Mouse (Mus musculus) spleen, postnatal 36 days (tissue): ENCODE measurements at regions not wholly inside any gene's neighbourhood (a gene's known extent, or its start where the extent isn't known, plus 50 kb on each side); places are given as distances from the start of the nearest gene placed in this dataset.
A peak's percentile ranks its signal among the peaks of the same experiment; 100 is the strongest.

Experiments used
- DNase-seq, 2 experiments: peaks; one replicate each; pipeline ENCODE4 v3.0.0; 2022; ENCODE audit warnings: low spot score in 2 of 2, mixed read lengths in 1 of 2

DNA sequence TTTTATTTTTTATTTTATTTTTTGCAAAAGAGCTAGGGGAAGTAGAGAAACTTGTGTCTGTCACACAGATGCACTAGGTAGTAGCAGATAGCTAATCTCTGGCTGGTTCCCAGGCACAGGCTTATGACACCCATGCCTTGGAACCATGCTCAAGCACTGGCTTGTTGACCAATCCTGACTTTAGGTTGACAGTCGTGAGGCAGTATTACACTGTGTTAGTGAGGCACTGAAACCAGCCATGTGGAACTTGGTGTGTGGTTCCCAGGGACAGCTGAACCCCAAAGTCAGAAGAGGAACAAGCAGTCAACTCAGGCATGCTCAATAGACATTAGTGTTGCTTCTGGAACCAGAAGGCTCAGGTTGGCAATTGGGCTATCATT lies 601.1 kb upstream of the Nox3 start:
- peak; percentile 4 to 7 for DNase-seq

DNA sequence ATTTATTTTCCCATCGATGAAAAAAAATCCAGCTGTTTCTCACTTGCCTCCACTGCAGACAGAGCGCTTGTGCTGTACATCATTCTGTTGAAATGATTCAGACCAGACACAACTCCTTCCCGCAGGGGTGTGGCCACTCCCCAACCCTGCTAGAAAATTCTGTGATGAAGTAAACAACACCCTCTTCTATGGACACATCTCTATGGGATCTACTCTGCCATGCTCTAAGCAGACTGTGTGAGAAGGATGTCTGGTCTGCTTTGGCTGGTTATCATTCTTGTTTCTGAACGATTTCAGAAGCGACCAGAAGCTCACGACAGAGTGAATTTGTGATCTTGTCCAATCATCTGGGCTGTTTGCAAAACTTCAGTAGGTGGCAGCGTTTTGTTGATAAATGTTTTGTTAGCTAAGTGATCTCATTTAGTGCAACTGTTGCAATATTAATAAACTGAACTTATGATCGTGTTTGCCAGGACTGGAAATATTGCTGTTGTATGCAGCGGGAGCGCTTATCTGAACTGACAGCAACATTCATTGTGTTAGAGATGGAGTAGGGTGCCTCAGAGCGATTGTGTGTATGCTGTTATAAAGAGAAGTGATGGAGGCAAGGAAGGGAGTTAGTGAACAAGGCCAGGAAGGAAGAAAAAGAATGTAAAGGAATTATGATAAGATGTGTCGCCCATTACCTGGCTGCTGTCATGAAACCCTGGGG lies 605.2 kb upstream of the Nox3 start:
- no peak for DNase-seq

DNA sequence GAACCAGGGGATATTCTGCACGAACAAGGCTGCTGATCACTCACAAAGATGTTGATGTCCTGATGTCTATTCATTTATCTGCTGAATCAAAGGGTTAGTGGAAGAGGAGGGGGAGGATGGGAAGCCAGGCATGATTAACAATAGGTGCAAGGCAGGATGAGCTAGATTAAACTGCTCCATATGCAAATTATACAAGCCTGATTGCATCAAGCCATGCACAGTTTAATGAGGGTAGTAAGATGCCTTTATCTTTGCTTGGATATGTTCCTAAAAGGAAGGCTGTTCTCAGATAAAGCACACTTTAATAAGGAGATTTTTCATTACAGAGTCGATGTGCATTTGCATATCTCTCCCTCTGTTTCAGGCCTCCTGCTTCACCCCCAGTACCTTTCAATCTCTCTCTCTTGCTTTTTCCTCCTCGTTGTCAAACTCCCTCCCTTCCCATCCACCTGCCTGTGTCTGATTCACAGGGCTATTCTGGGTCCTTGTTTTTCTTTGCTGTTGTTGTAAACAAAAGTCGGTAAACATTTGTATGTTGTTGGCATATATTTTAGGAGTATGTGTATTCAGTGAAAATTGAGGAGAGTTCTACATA lies 615.8 kb upstream of the Nox3 start:
- no peak for DNase-seq

DNA sequence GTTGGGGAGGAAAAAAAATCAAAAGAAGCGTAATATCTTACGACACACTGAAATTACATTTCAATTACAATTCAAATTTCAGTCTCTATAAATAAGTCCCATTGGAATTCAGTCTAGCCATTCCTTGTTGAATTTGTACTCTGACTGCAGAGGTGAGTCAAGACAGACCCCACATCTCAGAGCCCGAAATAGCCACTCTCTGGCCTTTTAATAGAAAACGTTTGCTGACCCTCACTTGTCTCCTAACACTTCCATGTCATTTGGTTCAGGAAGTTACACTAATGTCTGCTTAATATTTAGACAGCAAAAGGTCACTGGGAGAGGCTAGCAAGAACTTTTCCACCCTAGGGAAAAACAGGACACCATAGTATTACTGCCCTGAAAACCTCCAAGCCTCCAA lies 623.1 kb upstream of the Nox3 start:
- DNase-seq, result no peak

DNA sequence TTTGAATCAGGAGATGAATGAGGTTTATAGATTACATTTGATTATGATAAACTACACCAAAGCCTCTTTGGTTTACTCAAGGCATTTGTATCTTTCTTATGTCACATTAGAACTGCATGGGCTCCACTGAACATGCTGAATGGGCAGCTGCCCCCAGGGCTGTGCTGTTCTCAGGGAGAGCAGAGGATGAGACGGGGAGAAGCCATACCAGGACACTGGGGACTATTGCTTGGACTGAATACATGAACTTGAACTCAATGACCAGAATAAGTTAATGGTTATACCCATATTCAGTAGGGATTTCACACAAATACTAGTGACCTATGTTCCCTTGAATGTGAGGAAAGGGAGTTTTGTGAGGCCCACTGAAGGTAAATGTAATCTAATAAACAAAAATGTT lies 632.7 kb upstream of the Nox3 start:
- no peak for DNase-seq

DNA sequence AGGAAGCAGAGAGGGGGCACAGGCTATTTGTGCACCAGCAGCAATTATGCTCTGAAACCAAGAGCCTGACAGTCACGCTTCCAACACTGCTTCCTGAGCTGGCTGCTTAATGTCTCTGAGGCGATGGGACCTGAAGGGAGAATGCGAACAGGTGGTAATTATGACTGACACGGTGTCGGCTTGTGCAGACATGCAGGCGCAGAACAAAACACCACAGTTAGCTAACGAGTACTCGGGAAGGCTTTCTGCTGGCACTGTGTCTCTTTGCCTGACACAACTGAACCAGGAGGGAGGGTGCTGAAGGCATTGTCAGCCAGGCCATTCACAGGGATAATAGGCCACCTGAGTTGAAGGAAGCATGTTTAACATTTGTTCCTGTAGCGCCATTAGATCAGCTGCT lies 635.6 kb upstream of the Nox3 start:
- no peak for DNase-seq

DNA sequence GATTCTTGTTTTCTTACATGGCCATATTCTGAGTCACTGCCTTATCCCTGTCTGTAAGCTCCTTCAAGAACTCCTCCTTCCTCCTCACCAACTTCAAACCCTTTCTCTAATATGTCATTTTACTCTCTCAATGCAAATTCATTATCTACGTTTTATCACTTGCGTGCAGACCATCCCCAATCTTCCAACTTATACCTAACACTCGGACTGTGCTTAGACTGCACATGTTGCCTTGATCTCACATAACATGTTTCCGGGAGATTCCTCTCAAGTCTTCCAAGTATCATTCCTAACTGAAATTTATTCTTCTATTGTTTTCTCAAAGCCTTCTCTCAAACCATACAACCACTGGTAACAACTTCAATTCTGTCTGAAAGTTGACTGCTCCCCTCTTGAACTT lies 637.0 kb upstream of the Nox3 start:
- DNase-seq, result no peak

DNA sequence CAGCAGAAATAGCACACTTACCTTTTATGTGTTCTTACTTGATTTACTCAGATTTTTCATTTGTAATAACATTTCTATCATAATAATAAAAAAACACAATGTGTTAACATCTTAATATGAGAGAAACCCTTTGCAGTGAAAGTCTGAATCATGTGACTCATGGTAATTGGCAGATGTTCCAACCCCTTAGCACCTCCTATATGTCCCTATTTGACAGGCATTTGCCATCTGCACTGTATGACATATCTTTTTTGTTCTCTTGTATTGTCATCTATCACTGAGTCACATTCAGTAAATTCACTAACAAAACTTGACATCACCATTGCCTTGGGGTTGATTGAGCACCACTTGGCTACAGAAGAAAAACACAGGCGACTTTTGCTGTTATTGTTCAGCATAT lies 641.1 kb upstream of the Arid1b start:
- DNase-seq, result no peak

DNA sequence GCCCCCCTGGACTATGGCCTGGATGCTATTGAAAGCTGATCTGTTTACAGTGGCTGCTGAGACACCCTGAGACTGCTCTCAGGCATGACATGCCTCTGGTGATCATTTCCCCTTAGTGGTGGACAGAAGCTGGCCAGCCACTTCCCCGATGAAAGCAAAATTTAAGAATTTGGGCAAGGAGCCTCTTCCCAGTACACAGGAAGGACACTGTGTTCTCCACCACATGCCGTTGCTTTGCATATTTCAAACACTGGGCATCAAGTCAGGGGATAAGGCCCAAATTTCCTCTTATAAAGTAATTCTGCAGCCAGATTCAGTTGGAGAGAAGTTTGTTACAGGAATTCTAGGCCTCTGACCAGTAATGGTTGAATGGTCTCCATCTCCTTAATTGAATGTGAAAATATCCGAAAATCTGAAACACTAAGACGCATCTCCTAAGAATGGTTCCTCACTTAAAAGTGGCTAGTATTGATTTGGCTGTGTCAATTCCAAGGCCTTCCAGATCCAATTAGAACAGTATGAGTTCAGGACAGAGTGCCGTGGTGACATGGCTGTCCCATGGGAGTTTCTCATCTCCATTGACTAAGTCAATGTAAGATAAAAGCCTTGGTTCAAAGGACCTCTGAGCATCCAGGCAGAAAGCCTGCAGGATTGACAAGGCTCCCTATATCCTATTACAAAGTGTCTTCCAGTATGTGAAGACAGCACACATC lies 638.5 kb upstream of the Arid1b start:
- DNase-seq, result no peak

DNA sequence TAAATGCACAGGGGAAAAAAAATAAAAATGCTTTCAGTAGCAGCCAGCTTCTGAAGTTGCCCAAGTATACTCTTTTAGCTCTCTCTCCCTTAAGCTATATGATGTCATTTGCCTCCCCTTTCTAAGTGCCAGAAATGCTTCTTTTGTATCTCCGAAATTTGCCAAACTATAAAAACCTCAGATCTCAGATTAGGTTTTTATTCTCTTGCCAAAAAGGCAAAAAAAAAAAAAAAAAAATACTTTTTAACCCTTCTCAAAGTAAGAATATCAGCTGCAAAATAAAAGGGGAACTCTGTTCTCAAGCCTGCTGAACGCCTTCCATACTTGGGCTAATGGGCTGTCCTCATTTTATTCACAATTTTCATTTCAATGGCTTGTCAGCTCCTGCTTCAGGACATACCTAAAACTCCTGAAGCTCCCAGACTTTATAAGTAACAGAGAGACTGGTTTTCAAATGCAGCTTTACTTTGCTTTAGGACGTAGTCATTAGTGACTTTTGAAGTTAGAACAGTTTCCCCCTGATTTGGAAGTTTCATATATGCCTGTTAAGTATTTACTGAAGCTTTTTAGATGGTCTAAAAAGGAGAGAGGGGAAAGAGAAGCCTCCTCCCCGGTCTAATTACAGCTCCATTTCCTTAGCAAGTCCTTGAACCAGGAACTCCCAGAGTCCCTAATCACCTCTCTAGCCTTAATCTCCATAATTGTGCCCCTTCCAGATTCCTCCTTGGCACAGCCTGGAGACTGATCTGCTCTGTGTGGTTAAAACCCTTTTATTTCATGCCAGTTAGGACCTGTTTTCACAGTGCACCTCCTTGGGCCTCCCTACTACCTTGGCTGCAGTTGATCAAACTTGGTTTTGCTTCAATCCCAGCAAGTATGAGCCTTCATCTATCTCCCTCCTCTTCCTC lies 633.5 kb upstream of the Arid1b start:
- no peak for DNase-seq

DNA sequence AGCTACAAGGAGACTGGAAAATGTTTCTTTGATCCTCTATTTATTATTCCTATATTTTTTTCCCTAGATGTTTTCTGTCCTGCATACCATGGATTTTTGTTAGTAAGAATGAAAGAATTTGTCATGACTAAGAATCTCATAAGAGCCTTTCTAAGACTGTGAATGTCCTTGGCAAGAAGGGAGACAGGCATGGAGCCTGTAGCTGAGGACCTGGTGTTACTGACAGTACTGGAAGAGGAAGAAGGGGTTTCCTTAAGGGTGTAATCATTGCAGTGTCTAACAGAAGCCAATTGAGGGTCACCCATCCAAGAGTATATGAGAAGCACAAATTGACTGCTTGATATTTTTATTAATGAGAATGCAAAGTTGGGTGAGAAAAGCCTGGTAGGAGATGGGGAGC lies 628.3 kb upstream of the Arid1b start:
- no peak for DNase-seq

DNA sequence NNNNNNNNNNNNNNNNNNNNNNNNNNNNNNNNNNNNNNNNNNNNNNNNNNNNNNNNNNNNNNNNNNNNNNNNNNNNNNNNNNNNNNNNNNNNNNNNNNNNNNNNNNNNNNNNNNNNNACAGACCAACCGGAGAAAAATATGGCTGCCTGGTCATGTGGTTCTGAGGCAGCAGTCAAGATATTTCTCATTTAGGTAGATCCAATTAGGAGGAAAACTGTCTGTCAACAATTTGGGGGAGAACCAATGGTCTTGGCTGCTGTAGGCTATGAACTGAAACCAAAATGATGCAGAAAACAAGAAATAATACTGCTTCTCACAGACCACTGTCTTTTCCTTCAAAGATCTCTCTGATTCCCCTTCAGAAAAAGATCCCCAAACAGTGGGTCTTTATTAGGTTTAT lies 613.7 kb upstream of the Arid1b start:
- DNase-seq, result no peak

DNA sequence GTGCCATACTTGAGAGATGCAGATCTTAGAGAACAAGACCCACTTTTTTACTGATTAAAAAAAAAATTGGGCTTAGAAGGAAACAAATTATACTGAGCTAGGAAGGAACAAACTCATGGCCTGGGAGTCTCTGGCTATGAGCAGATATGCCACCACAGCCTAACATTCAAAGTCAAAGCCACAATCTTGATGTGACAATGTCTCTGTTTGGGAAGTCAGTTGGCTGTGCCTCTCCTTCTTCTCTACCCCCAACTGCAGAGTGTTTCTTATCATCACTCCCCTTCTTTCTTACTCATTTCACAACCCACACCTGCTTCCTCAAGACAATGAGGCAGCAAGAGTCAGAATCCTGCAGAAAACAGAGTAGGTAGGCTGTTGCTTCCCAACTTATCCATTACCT lies 613.3 kb upstream of the Arid1b start:
- no peak for DNase-seq

DNA sequence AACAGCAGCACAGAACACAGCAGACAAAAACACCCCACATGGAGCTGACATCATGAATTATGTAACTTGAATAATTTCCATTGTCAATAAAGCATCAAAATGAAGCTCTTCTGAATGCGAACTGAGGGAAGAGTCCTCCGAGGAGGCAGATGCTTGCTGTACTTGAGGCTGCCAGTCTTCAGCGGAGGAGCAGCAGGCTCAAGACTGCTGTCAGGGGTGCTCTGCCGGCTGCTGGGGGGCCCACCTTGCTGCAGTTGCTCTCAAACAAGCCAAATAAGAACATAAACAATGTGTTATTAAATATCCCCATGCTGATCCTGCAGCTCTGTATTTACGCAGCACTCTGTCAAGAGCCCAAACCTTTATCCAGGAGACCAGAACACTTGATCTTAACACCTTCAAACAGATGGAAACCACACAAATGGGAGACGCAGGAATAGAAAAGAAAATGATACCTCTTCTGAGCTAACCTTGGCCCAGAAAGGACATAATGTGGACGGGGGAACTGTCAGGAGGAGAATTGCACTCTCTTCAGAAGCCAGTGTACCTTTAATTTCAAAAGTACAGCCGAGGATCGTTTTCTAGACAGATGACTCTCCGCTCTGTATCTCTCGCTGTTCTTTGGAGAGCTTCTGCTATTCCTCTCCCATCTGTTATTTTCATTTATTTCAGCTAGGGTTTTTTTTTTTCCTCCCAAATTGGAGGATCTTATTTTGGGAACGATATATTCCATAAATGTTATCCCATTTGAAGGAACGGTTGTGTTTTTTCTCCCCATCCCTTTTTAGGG lies 612.0 kb upstream of the Arid1b start:
- DNase-seq, result no peak

DNA sequence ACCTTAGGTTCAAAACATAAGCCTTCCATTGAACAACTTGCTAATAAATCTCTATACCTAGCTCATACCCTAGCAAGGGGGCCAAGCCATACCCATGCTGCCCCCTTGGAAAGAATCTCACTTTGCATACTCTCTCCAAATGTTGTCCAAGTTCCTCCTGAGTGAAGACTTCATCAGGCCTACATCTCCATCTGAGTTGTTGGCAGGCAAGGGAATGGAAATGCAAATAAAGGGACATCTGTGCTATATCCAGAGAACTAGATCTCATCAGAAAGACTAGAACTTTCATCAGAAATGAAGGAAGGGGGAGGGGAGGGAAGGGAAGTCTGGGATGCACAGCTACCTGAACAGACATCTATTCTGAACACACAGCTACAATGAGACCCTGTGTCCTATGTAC lies 611.4 kb upstream of the Arid1b start:
- DNase-seq, result no peak

DNA sequence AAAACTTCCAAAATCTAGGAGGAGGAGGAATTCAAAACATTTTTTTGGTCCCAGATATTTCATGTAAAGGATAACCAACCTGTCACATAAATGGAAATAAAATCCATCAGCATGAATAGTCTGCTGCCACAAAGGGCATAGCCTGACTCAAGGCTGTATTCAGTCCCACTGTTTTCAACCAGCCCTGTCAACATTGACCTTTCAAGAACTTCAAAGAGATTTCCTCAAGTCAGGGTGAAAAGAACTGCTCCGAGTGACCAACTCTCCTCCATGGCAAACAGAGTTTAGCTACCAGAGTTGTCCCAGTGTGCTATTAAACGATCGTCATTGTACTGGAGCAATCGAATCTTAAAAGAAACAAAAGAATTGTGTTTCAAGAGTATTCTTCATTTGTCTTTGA lies 606.5 kb upstream of the Arid1b start:
- no peak for DNase-seq

DNA sequence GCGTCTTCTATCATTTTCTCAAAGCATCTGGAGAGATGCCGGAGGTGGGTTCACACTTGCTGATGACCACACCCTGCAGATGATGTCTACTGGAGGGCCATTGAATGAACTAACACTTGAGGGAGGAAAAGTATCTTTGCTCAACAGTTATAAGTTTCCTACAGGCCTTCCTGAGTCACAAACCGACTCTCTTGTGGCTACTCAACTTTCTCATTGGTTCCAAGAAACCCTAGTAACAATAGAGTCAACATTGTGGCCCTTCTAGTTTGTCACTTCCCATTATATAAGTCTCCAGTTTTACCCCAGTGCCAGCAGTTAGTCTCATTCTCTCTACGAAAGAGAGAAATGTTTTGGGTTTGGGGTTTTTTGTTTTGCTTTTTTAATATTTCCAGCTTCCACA lies 604.1 kb upstream of the Arid1b start:
- DNase-seq, result no peak

DNA sequence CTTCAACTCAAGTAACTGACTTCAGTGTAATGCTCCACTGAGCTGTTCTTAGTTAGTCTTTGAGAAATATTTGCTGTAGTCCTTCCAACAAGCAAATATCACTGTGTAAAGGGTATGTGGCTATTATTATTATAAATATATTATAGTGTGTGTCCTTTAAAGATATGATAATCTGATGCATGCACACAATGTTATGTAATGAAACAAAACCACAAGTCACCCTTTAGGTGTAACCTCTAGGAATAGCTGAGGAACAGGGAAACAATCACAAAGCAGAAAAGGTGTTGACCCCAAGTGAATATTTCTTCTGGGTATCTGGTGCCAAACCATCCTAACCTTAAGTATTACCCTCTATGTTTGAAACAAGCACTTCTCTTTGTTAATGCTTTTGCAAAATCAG lies 603.6 kb upstream of the Arid1b start:
- DNase-seq, result no peak

DNA sequence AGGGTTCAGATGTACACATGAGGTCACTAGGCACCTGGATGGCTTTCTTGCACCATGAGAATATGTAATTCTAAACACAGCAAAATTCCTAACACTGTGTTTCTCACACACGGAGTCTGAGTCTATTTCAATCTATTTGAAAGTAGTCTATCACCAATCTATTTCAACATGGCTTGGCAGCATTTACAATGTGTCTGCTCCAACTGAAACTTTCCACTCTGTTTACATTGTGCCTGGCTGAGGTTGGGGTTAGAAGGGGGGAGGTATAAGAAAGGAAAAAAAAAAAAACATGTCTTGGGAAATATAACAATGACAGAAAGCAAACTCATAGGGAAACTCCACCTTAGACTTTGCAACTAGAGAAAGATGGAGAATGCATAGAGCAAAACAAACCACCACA lies 602.9 kb upstream of the Arid1b start:
- DNase-seq, result no peak

DNA sequence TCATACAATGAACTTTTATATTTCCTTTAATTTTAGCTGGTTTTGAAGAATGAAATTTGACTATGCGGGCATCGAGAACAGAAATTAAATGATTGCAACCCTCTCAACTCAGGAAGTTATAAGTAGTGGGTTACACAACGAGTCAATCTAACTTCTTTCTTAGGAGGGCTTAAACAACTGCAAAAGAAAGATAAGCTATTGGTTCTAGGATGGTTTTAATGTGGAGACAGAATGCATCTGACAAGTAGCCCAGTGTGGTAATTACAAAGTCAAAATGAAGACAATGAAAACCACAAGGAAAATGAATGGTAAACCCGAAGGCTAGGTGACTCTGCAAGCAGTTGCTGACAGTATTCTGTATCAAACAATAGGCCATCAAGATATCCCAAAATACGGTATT lies 598.0 kb upstream of the Arid1b start:
- DNase-seq, result no peak

DNA sequence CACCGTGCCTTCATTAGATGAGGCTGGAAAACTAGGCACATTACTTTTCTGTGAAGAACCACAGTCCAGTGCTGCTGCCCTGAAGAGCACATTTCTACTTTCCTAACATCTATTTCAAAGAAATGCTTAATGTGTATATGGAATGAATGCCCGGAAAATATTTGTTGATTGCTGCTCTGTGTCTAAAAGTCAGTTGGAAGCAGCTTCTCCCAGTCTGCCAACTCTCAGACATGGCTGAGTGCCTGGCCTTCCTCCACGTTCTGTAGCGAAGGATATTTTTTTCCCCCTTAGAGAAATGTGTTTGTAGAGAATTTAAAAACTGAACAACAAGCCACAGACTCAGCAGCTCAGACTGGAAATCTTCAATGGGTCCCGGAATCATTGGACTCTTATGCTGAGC lies 576.4 kb upstream of the Arid1b start:
- no peak for DNase-seq
